Mouse (Mus musculus) urinary bladder, adult 18-20 months (tissue): ENCODE results near the gene Tcf12.

Source experiments
- DNase-seq, 2 experiments: peaks; one replicate each; pipeline ENCODE4 v3.0.0; 2022; ENCODE audit warnings: low spot score in 2 of 2, mixed read lengths in 2 of 2

Tcf12 gene

DNA sequence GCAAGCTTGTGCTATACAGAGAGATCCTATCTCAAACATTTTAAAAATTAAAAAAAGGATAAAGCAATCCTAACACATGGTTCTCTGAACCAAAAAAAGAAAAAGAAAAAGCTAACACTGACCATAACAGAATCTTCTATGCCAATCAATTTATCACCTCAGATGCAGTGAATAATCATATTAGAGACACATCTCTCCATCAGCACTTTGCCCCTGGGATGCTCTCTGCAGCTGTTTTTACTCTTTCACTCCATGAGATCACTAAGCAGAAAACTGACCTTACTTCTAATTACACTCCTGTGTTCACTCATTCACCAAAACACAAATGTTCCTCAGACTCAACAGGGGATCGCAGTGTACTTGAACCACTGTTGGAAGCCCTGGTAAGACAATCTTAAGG lies 128.8 kb downstream of the Tcf12 start:
- DNase-seq: no peak

DNA sequence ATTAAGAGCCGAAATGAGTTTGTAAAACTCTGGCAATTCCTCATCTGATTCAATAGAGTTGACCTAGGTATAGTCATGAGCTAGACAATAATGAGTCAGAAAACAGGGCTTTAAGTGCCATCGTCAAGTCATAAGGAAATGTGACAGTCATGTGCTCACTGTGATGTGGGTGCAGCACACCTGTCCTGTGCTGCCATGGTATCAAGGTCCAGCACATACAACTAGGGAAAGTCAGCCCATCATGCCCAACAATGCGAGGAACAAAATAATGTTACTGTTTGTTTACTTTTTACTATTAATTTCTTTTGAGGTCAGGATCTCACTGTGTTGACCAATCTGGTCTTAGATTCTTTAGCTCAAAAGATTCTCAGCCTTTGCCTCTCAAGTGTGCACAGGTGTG lies 130.6 kb downstream of the Tcf12 start:
- DNase-seq: no peak

DNA sequence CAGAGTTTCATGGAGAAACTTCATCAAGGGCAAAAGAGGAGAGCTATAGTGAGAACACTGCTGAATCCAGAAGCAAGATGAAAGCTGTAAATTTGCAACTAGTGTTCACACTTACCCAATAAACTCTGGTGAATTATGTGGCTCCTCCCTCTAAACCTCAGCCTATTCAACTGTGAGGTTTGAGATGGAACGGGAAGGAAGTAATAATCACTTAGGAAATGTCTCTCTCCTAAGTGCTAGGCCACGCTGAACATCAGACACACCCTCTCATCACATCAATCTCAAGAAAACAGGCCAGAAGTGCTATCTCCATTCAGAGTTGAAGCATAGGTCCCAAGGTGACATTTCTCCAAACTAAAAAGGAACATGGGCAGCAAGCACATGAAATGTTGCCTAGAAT lies 131.1 kb downstream of the Tcf12 start:
- no peak for DNase-seq

GRCm38 (mm10) chr9:71978886-71979285 lies 132.8 kb downstream of the Tcf12 start:
- DNase-seq: no peak

DNA sequence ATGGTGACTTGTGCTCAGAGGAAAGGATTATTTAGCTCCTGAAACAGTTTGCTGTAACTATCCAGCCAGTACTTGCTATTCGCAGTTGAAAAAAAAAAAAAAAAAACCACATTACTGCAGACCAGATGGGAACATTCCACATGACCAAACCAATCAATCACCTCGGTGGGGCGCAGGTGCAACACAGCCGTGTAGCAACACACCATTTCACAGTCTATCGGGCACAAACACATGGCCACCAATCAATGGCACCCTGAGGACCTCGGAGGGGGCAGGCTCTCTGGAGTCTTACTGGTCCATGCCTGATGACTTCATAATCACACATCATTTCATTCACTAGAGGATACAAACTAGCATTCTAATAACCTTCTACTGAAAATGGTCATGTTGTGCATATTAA lies 135.6 kb downstream of the Tcf12 start:
- DNase-seq: no peak

DNA sequence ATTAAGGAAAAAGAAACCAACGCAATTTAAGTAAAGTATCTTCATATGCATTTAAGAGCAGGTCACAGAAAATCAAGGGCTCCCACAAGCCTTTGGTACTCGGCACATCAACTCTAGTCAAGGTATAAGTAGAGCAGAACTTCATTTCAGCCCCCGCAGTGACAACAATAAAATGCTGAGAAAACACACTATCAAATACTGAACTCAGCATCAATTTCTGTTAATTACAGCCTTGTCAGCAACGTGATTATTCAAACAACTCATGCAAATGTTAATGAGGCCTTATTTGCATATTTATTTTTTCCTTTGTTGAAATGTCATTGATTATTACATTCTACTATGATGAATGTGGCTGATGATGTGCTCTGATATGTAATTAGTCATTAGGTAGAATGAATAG lies 136.5 kb downstream of the Tcf12 start:
- DNase-seq: no peak

- DNase-seq: no peak
These were observed 137.1 kb downstream of the Tcf12 start for GRCm38 (mm10) chr9:71974541-71974959.

- no peak for DNase-seq
These were observed 147.6 kb downstream of the Tcf12 start for GRCm38 (mm10) chr9:71964039-71964438.

DNA sequence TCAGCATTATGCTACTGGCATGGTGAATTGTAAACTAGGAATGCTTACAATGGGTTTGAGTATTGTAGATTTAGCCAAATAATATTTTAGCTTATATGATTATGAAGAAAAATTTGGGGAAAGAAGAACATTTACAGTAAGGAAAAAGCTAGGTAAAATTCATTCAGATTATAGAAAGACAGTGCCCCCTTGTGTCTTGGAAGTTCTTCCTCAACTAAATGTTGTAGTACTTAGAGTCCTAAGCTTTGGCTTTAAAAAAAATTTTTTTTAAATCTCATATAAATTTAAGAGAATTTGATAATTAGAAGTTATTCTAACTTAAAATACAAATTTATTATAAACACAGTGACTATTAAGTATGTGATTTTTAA lies 151.7 kb downstream of the Tcf12 start:
- no peak for DNase-seq

GRCm38 (mm10) chr9:71959259-71960025 lies 152.2 kb downstream of the Tcf12 start:
- no peak for DNase-seq

- DNase-seq: no peak
These were observed 158.5 kb downstream of the Tcf12 start for GRCm38 (mm10) chr9:71953217-71953616.

DNA sequence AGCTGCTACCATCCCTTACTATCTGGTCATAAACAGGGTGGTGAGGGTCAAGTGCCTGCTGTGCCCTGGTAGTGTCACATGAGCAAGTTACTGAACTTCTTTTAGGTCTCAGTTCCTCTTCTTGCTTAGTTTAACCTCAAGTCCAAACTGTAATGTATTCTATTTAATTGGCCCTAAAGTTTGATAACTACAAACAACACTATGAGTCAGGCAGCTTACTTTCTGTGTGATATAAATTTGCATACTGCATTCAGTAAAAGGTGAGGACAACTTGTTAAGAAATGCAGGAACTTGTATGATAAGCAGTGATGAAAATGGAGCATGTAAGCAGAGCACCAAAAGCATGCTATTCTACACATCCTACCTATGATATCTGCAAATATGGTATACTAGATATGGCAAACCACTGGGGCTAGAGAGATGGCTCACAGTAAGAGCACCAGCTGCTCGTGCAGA lies 159.0 kb downstream of the Tcf12 start:
- DNase-seq: no peak

GRCm38 (mm10) chr9:71951926-71952325 lies 159.7 kb downstream of the Tcf12 start:
- no peak for DNase-seq

DNA sequence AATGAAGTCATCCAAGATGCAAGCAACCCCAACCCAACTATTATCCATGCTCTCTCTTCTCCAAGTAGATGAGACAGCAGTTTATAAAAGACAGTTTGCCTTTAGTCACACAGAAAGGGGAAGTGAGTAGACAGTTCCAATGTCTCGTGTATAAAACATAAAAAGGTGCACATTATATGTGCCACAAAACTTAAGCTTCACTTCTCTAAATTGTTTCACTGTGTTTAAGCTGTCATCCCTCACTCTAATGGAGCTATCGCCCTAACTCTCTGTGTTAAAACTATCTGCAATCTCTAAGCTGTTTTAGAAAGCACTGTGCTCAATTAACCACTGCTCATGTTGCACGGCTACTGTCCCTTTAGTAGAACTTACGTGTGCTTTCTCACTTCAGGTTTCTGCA lies 160.3 kb downstream of the Tcf12 start:
- no peak for DNase-seq

DNA sequence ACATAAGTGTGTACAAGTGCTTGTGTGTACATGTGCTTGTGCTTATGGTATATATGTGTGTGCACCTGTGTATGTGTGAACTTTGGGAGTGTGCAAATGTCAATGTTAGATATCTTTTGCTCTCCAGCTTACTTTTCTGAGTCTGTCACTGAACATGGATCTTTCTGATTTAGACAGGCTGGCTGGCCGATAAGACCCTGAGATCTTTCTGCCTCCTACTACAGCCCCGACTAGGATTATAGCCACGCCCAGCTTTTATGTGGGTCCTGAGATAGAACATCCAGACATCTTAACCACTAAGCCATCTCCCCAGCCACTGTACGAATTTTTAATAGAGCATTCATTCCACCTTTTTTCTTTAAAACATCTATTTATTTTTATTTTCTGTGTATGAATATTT lies 166.9 kb downstream of the Tcf12 start:
- DNase-seq: no peak

DNA sequence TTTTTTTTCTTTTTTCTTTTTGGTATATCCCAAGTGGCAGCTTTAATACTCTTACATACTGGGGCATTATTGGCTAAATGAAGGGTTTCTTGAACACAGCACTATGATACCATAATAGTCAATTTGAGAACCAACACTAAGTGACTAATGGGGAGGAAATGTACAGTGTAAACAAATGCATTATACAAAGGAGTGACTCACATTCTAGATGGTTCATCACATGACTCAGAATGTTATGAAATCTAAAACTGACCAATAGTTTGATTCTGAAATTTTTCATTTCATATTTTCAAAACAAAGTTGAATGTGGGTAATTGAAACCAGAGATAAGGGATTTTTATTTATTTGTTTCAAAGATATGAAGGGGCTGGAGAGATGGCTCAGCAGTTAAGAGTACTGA lies 169.2 kb downstream of the Tcf12 start:
- no peak for DNase-seq

- no peak for DNase-seq
These were observed 171.7 kb downstream of the Tcf12 start for GRCm38 (mm10) chr9:71940016-71940415.

- no peak for DNase-seq
These were observed 175.5 kb downstream of the Tcf12 start for GRCm38 (mm10) chr9:71936199-71936598.

- DNase-seq: no peak
These were observed 176.8 kb downstream of the Tcf12 start for GRCm38 (mm10) chr9:71934833-71935232.

GRCm38 (mm10) chr9:71931965-71932364 lies 179.7 kb downstream of the Tcf12 start:
- DNase-seq: no peak

GRCm38 (mm10) chr9:71931358-71931715 lies 180.3 kb downstream of the Tcf12 start:
- DNase-seq: no peak

GRCm38 (mm10) chr9:71930431-71931357 lies 181.0 kb downstream of the Tcf12 start:
- DNase-seq: no peak

DNA sequence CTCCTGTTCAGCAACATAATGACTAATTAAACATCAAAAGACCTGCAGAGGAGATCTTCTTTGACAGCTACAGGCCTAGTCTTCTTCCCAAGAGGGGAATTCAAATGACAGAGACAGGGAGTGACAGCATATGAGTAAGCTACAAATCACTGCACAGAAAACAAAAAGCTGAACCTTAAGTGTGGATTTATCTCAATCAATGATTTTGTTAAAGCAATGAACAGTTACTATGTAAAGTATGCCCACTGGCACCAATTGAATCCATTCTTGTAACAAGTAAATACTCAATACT lies 195.1 kb downstream of the Tcf12 start:
- no peak for DNase-seq
